Mouse (Mus musculus) heart, adult 8-10 months (tissue): Measurements from ENCODE around the gene Naa15. TPM values are rescaled to one million over a fixed set of nuclear protein-coding genes. Genes with fewer than 3 reads are reported as not detected.
A peak's percentile ranks its signal among the peaks of the same experiment; 100 is the strongest.
"Not testable (repeated sequence)": the region's sequence is repeated elsewhere in the genome, so short reads cannot be mapped to it uniquely, and the experiment has no call there.

ENCODE experiments used
- DNase-seq: peaks from one replicate; pipeline ENCODE4 v3.0.0; 2022; ENCODE audit warnings: low spot score
- total RNA-seq, 4 experiments: library from RNA; stranded (reverse); gene quantifications; 2 replicates each; pipeline ENCODE4 v1.2.4; 2022

The Naa15 gene
- total RNA-seq, 4 experiments from 2014 or later, result 44.6 to 56.5 (median 48.1) TPM

DNA sequence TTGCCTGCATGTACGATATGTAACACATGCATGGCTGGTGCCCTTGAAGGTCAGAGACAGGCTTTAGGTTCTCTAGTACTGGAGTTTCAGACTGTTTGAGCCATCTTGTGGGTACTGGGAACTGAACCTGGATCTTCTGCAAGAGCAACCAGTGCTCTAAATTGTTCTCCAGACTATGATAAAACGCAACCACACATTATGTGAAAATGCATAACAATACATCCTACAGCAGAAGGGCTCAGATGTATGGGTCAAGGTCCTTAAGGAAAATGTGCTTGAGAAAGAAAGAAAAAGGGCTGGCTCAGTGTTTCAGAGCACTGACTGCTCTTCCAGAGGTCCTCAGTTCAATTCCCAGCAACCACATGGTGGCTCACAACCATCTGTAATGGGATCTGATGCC lies 21.3 kb upstream of the Naa15 start:
- no peak for DNase-seq

DNA sequence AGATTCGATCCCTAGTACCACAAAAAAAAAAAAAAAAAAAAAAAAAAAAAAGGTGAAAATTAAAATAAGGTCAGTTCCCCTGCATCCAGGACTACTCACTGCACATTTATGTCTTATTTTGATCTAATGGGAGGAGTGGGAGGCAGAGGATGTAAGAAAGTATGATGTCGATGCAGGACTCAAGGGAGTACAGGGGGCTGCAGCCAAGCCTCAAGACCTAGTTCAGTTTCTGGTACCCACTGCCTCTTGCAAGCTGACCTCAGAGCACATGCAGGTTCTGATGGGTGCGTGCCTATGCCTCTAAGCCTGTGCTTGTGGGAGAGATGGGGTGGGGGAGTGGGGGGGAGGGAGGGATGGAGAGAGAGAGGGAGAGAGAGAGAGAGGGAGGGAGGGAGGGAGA lies 20.1 kb upstream of the Naa15 start:
- DNase-seq, result no peak

DNA sequence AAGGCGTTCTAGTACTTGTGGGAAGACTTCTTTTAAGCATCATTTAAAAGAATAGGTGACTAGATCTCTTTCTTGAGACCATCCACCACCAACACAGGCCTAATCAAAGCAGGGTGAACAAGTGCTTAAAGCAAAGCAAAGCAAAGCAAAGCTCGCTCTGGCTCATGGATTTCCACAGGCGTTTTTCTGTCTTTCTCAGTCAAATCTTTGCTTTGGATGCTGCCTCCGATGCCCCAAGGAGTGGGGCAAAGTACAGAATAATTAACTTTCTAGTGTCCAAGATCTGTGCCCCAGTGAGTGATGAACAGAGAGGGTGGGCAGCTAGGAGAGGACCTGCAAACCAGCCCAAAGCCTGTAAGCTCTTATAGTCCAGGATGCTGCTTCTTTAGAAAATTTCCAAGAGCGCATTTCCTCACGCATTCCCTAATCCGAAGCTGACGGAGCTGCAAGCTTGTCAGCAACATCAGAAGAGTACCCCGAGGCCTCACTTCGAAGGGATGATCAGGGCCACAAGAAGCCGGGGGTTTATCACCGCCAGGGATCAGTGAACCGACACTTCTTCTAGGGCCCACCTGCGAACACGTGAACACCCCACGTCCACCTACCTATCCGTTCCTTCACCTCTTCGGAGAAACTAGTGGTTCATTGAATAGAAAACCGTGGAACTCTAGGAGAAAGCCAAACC lies 19.3 kb upstream of the Naa15 start:
- no peak for DNase-seq

DNA sequence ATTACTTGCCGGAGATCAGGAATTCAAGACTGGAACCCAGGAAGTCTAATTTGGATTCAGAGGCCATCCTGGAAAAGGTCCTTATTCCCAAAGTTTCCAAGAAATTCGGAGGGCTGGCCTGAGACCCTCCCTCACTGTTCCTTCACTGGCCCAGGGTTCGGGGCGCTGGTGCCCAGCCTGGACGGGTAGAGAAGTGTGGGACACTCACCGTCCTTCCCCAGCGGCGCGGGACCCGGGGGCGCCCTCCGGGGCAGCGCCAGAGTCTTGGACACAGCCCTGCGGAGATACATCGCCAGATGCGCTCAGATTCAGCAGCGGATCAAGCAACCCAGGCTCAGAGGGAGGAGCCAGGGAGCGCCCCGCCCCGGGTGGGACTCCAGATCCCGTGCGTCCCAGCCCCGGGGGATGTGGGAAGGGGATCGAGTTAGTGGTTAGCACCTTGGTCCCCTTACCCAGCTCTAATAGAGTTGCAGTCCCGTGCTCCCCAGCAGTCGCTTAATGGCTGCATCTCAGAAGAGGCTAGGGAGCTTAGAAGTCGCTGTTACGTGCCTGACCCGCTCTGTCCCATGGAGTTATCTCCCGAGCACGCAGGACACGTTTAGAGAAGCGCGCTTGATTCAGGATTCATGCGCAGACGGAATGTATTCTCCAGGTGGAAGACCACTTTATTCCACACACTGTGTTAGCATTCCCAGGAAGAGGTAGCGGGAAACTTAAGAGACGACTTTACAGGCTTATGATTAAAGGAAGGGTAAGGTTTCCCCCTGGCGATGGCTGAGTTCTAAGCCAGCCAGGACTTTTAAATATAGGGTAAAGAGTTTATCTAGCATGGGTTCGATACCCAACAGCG lies 18.5 kb upstream of the Naa15 start, which contains the start of gene Mgarp:
Gene Mgarp (minus strand): TSS at position 520 of the 850 bp plus-strand sequence.
- DNase-seq, result peak; percentile 57

DNA sequence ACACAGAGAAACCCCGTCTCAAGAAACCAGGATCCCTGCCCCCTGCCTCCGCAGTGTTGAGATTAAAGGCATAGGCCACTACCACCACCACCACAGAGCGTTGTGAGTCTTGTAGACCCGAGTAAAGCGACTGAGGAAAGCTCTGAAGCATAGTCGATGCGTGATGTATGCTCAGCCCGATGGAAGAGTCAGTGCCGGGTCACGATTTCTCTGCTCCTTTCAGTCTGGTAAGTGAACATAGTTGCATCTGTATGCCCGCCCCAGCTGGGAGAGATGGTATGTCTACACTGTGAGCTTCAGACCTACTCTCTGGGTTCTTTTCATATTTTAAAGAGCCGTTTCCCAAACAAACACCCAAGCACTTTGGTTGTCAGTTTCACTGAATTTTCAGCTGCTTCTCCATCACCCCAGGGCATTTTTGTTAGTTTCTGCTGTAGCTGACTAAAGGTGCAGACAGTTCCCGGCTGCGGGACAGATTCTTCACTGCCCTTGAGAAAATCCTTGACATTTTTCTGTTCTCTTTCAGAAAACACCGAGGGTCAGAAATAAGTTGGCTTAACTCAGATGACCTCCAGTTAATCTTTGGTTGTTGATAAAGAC lies 17.1 kb upstream of the Naa15 start:
- no peak for DNase-seq

DNA sequence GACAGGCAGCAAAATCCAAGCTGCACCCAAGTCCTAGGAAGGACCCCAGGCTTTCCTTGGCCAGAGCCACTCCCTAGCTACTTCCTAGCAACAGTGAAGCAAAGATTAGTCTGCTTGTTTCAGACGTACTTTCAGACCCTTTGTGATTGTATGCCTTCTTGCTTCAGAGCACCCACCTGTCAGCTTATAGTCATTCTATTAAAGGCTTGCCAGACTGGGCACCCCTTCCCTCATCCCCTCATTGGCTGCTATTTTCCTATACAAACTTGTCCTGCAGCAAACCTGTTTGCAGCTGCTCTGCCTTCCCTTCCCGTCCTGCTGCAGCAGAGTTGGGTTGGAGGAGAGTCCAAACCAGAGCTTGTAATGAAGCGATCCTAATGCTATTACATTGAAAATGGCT lies 16.3 kb upstream of the Naa15 start:
- DNase-seq, result no peak

DNA sequence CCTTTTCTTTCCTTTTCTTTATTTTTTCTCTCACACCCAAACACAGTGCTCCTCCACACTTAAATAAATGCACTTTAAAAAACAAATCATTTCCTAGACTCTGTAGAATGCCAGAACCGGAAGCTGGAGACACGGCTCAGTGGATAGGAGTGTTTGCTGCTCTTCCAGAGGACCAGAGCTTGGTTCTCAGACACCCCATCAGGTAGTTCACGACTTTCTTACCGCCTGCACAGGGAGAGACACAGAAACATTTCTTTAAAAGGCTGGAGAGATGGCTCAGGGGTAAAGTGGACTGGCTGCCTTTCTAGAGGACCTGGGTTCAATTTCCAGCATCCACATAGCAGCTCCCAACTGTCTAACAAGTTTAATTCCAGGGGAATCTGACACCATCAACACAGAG lies 15.4 kb upstream of the Naa15 start:
- DNase-seq, result no peak

DNA sequence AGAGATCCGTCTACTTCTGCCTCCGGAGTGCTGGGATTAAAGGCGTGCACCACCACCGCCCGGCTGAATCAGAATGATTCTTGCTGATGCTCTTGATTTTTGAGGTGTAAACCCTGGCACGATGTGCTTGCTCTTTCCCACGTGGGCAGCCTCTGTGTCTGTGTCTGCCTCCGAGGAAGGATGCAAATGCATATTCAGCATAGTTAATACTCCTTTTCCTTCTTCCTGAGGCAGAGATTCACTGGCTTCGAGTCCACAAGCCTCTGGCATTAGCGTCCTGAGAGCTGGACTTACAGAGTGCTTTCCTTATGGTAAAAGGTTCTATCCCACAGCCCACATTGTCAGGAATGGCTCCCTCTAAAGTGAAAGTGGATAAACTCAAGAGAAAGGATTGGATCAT lies 14.3 kb upstream of the Naa15 start:
- DNase-seq, result no peak

DNA sequence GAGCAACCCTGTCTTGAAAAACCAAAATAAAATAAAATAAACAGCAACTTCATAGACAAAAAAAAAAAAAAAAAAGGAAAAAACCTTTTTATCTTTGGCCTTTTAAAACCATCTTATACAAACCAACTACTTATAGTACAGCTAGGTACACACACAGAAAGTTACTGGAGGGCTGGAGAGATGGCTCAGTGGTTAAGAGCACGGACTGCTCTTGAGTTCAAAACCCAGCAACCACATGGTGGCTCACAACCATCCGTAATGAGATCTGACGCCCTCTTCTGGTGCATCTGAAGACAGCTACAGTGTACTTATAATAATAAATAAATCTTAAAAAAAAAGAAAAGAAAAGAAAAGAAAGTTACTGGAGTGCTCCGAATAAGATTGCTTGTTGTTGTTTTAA lies 12.9 kb upstream of the Naa15 start:
- not testable (repeated sequence) for DNase-seq

DNA sequence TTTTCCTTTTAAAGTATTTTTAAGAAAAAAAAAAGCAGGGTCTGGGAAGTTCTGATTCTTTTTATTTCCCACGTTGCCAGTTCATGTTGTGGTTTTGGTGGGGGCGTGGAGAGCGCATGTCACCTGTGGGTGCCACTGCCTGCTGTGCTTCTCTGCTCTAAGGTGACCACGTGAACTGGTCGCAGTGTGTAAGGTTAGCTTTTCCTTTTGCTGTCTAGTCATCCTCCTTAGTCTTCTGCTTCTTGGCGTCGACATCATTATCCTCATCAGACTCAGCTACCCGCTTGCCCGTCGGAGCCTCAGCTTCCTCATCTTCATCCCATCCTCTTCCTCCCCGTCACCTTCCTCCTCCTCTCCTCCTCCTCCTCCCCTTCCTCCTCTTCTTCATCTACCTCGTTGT lies 12.3 kb upstream of the Naa15 start:
- DNase-seq, result no peak

DNA sequence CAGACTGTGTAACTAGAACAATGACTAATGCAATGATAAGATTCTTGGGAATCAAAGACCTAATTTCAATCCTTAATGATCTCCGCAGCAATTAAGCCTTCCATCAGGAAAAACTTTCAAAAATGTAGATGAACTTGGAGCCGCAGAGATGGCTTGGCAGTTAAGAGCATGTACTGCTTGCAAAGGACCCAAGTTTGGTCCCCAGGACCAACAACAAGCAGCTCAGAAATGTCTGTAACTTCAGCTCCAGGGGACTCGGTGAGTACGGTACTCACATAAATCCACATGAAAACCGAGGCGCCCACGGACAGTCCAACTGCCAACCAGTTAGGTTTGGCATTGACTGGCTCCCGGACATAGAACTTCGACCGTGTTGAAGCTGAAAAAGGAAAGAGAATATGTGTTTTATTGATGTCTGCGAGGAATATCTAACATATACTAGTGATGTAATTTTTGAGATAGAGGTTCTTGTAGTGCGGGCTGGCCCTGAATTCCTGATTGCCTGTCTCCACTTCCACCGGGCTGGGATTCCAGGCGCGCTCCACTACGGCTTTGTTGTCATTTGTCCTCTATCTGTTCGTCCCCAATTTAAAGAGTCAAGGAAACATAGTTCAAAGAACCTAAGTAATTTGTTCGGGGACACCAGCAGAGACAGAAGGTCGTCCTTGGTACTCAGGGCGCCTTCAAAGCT lies 6.9 kb upstream of the Naa15 start:
- DNase-seq, result peak; percentile 11

DNA sequence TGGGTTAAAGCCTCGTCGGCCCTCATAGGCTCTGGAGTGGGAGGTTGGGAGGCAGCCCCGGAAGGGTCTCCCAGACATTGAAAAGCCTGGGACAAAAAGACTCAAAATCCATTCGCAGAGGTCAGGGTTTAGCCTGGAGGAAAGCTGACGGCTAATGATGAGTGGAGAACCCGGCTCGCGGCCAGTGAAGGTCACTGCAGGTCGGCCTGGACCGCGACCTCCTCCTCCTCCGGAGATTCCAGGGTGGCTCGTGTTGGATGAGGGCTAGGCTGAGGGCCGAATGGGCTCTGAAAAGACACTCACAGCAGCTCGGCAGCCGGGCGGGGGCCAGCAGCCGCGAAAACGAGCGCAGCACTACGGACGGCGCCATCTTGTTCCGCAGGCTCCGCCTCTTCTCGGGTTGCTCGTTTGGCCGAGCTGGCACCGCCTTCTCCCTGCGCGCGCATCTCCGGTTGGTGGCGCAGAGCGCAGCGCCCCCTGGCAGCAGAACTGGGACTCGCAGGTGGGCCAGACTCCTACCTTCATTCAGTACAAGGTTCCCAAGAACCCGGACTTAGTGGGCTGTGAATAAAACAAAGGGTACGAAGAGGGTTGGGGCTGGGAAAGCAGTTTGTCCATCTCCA lies 6.3 kb upstream of the Naa15 start, which contains the start of gene Ndufc1:
Gene Ndufc1 (minus strand): TSS at position 428 of the 623 bp plus-strand sequence.
- peak; percentile 96 for DNase-seq

DNA sequence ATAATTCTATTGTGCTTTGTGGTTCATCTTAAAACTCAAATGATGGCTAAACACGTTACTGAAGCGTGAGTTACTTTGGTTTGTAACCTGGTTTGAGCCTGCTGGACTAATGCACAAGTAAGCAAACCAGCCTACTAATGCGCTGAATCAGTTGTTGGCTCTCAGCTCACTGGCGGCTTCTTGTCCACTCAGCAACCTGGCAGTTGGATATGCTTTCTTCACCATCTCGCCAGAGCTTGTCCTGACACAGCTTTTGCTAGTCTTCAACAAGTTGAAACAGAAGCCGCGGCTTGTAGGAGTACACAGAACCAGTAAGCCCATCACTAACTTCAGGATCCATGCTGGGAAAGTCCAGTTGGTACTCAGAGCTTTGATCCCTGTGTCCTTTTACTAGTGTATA lies 2.5 kb upstream of the Naa15 start:
- DNase-seq, result no peak

DNA sequence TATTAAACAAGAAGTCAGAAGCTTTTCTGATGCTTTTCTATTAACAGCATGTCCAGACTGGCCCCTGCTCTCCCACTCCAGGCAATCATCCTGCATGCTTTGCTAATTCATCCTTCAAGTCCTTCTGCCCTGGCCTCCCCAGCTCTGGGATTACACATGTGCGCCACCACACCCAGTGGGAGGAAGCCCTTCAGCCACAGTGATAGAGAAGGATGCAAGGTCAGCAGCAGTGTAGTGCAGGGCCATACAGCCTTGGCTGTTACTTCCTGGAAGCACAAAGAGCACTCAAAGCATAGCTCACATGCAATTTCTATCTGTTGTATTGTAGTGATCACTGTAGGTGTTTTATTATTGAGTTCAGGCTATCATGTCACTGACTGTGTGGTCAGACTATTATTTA lies 1.7 kb upstream of the Naa15 start:
- DNase-seq, result peak; percentile 19

DNA sequence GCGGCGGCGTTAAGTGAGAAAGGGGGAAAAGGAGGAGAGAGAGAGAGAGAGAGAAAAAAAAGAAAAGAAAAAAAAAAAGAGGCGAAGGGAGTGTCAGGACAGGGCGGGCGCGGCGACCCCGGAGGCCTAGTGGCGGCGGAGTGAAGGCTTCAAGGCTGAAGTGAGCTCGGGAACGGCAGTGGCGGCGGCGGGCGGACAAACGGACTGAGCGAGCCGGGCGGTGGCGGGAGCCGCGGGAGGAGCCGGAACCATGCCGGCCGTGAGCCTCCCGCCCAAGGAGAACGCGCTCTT lies 1.1 kb downstream of the Naa15 start:
- DNase-seq, result no peak

DNA sequence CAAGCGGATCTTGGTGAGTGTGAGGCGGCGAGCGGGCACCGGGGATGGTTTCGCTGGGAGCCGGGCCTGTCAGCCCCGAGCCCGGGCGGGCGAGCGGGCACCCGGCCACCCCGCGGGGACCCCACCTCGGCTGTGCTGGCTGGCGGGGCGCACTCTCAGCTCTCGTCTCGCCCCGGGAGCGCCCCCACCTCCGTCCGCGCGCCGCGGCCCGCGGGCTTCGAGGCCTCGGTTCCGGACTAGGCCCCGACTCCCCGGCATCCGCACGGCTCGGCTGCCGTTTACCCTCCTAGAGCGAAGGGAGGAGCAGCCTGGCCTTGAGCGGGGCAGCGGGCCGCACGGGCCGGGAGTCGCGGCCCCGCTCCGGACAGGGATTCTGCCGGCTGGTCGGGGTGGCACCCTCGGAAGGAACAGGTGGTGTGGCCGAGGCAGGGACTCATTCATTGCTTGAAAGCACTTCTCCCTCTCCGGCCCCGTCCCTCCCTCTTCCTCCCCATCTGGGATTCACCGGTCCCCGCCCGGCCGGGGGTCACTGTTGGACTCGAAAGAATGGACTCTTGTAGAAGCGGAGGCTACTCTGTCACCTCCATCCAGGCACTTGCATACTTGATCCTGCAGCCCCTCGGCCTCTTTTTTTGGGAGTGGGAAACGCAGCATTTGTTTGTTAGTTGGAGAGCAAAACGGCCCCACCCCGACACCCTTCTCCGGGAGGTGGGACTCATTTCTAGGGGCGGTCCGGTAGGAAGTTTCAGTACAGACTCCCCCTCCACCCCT lies 1.6 kb downstream of the Naa15 start:
- DNase-seq, result peak; percentile 40

DNA sequence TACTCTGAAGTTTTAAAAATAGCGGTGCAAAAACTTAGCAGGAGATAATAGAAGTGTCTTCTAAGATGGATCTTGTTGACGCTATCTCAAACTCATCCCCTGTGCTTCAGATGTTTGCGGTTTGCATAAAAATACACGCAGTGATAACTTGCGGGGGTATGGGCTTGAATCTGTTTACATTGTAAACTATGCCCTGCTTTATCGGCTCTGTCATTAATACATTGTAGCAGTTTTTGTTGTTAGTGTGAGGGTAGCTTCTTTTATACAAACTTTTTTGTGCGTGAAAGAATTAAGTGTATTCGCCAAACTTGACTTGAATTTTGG lies 2.1 kb downstream of the Naa15 start:
- DNase-seq, result no peak

DNA sequence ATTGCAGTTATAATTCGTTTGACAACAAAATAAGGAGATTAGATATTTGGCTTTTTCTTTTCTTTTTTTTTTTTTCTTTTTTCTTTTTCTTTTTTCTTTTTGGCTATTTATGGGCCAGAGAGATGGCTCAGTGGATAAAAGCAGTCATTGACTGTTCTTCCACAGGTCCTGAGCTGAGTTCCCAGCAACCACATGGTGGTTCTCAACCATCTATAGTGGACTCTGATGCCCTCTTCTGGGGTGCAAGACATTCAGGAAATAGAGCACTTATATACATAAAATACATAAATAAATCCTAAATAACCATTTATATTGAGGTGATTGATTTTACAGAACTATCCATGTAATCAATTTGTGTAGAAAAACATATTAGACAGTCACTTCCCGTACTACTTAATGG lies 2.5 kb downstream of the Naa15 start:
- DNase-seq, result no peak

DNA sequence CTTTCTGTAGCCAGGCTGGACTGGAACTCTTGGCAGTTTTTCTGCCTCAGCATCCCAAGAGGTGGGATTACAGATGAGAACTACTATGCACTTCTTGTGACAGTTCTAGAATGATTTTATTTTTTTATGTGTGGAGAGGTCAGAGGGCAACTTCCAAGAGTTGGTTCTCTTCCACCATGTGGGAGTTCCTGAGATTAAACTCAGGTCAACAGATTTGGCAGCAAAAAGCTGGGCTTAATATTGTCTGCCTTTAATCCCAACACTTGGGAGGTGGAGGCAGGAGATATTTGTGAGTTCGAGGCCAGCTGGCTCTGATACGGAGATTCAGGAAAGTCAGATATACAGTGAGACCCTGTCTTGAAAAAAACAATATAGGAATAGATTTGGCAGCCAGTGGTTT lies 3.0 kb downstream of the Naa15 start:
- no peak for DNase-seq

DNA sequence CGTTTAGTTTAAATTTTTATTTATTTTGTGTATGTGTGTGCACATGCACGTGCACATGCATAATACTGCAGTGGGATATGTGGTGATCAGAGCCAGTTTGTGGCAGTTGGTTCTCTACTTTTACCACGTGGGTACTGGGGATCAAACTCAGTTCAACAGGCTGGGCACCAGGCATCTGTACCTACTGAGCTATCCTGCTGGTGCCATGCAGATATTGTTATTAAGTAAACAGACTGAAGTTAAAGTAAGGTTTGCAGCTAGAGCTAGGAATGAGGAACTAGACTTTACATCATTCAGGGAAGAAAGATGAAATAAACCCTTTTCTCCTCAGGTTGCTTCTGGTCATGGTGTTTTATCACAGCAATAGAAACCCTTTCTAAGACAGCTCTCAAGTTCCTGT lies 7.0 kb downstream of the Naa15 start:
- no peak for DNase-seq

DNA sequence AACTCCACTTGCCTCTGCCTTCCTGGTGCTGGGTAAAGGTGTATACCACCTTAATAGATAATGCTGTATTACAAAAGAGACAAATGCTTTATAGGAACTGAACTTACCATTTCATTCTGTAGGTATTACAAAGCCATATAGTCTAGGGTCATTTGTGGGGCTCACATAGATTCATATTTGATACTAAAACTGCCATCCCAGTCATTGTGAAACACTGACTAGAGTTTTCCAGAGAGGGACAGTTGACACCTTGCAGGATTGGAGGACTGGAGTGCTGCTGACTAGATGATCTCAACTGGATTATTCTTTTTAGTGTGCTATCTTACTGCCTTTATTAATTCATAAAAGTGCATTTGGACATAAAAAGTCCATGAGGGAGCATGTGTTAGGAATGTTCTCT lies 10.4 kb downstream of the Naa15 start:
- DNase-seq, result no peak
